ENCODE assay signal across 20 mouse cellular contexts in the genomic region with DNA sequence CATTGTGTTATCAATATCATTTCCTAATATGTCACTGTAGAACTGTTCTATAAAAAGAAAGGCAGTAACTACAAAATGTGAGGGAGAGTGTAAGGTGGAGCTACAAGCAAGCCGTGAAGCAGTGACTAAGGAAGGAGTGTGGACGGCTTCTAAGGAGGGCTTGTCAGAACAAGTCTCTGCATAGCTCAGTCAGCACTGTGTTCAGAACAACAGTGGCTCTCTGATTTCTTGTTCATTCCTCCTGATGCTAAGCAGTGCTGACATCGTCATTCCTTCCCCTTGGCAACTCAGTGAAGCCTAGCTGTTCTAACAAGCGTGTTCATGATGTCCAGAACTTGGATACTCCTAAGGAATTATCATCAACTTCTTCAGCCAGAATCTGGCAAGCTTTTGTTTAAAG. TPM values are rescaled to one million over a fixed set of nuclear protein-coding genes. Genes with fewer than 3 reads are reported as not detected.
DNase-seq lines count a peak whose midpoint lies in the region; ATAC-seq and TF ChIP-seq lines count a peak whose summit lies in the region.
"Had no signal": no experiment of that assay in that cellular context is flagged by ENCODE, and none has a peak within 500 bp of the region (broad histone marks: within the 10 kb centered on the region; RNA-seq: fewer than 3 reads in every experiment).

No protein-coding gene starts in this region.

- H3K9ac ChIP-seq in heart, embryonic 16.5 days (ENCODE audit: low read length): no peak overlapping the region
- no peak overlapping the region for H3K9ac ChIP-seq in ES-E14 (ENCODE audit: insufficient read depth, low read depth, low read length, poor library complexity, severe bottlenecking)
- H3K9ac ChIP-seq: forebrain, embryonic 13.5 days; kidney, embryonic 15.5 days; lung, embryonic 15.5 days had no signal

- no peak for DNase-seq in heart, embryonic 10.5 days (ENCODE audit: low spot score)
- peak; percentile 3 for DNase-seq in ES-E14 (ENCODE audit: low read depth, low spot score)
- peak; percentile 5 for DNase-seq in brain, adult 2 months (ENCODE audit: low read depth, low spot score)
- peak; percentile 86 for DNase-seq in retina, embryonic 14.5 days (ENCODE audit: low spot score)
- no peak for DNase-seq in thymus, postnatal 0 days (ENCODE audit: low spot score)
- DNase-seq: adrenal gland, postnatal 36 days; cerebellum, postnatal 36 days; gastrocnemius, postnatal 10 days; right cerebral cortex, adult 18-20 months had no signal

- no peak overlapping the region for H3K4me2 ChIP-seq in heart, embryonic 16.5 days (ENCODE audit: low read depth, low read length)
- H3K4me2 ChIP-seq: forebrain, embryonic 13.5 days; kidney, embryonic 15.5 days; lung, embryonic 15.5 days had no signal

- H3K4me1 ChIP-seq in heart, embryonic 16.5 days (ENCODE audit: control insufficient read depth, insufficient read depth, low read length): no peaks in the 10 kb centered on the region; the same call in 1 of the 2 replicates
- no peaks in the 10 kb centered on the region for H3K4me1 ChIP-seq in heart, embryonic 10.5 days
- H3K4me1 ChIP-seq in ES-E14 (ENCODE audit: control insufficient read depth in 2 of 2, insufficient read depth in 2 of 2, low read length in 2 of 2, poor library complexity in 1 of 2): no peaks in the 10 kb centered on the region
- H3K4me1 ChIP-seq: forebrain, embryonic 13.5 days; lung, embryonic 15.5 days; megakaryocyte, embryonic 14.5 days had no signal

- H3K27me3 ChIP-seq in heart, embryonic 16.5 days (ENCODE audit: control insufficient read depth, insufficient read depth, low read length): no peaks in the 10 kb centered on the region
- H3K27me3 ChIP-seq in heart, embryonic 10.5 days (ENCODE audit: insufficient read depth, poor library complexity, severe bottlenecking): no peaks in the 10 kb centered on the region
- H3K27me3 ChIP-seq: forebrain, embryonic 13.5 days; kidney, embryonic 15.5 days; lung, embryonic 15.5 days; megakaryocyte, embryonic 14.5 days had no signal

- ATAC-seq in heart, embryonic 16.5 days (replicated peaks; ENCODE audit: extremely low read depth, insufficient read depth, low FRiP score): peak; percentile 77
- ATAC-seq in erythroid progenitor cell, adult 5-6 weeks (replicated peaks; ENCODE audit: low FRiP score, poor library complexity, severe bottlenecking): no peak
- ATAC-seq: forebrain, embryonic 13.5 days had no signal

- no peaks in the 10 kb centered on the region for H3K36me3 ChIP-seq in heart, embryonic 16.5 days (ENCODE audit: control insufficient read depth, insufficient read depth)
- H3K36me3 ChIP-seq in heart, embryonic 10.5 days: no peaks in the 10 kb centered on the region
- no peaks in the 10 kb centered on the region for H3K36me3 ChIP-seq in ES-E14 (ENCODE audit: control insufficient read depth, insufficient read depth, low read length, poor library complexity, severe bottlenecking)
- H3K36me3 ChIP-seq: kidney, embryonic 15.5 days; lung, embryonic 15.5 days had no signal

- H3K4me3 ChIP-seq in heart, embryonic 16.5 days (ENCODE audit: low read length): no peak overlapping the region
- H3K4me3 ChIP-seq in heart, embryonic 10.5 days: no peak overlapping the region
- H3K4me3 ChIP-seq in ES-E14 (ENCODE audit: insufficient read depth in 1 of 2, low read depth in 1 of 2, low read length in 2 of 2, poor library complexity in 1 of 2, severe bottlenecking in 1 of 2): no peak overlapping the region
- H3K4me3 ChIP-seq: forebrain, embryonic 13.5 days; kidney, embryonic 15.5 days; layer of hippocampus, adult 2 months; lung, embryonic 15.5 days; megakaryocyte, embryonic 14.5 days had no signal

- no peak overlapping the region for H3K27ac ChIP-seq in heart, embryonic 16.5 days (ENCODE audit: low read length)
- H3K27ac ChIP-seq in heart, embryonic 10.5 days: no peak overlapping the region
- H3K27ac ChIP-seq in ES-E14 (ENCODE audit: insufficient read depth, low read depth, low read length, poor library complexity, severe bottlenecking): no peak overlapping the region
- H3K27ac ChIP-seq: forebrain, embryonic 13.5 days; kidney, embryonic 15.5 days; layer of hippocampus, adult 2 months; lung, embryonic 15.5 days had no signal

- WGBS in heart, embryonic 16.5 days: 41% methylated on average over 4 of the region's 4 CpGs
- 35% methylated on average over 4 of the region's 4 CpGs for WGBS in heart, embryonic 10.5 days

- in situ Hi-C loops in ES-E14 (cut with MboI; ENCODE audit: low sequenced_read_pairs in 2 of 2, unreplicated experiment in 2 of 2): no loop called here

- H3K9me3 ChIP-seq in heart, embryonic 16.5 days (replicated peaks; ENCODE audit: control insufficient read depth, low read length): no peaks in the 10 kb centered on the region
- no peaks in the 10 kb centered on the region for H3K9me3 ChIP-seq in heart, embryonic 10.5 days
- no peaks in the 10 kb centered on the region for H3K9me3 ChIP-seq in ES-E14 (ENCODE audit: control insufficient read depth, insufficient read depth, low read depth, low read length)
- H3K9me3 ChIP-seq: forebrain, embryonic 13.5 days; kidney, embryonic 15.5 days; lung, embryonic 15.5 days had no signal

TF ChIP-seq in ES-E14, 5 proteins besides CTCF, POLR2A, EP300 and RAD21:
- TF ChIP-seq HCFC1 (IDR thresholded peaks at IDR 0.05; ENCODE audit: borderline replicate concordance, insufficient read depth, low read length): no peak
- no peak for TF ChIP-seq ZNF384 (IDR thresholded peaks at IDR 0.05; ENCODE audit: low read depth, low read length)
- TF ChIP-seq ZC3H11A (IDR thresholded peaks at IDR 0.05; ENCODE audit: borderline replicate concordance, low read depth, low read length): no peak
- no peak for TF ChIP-seq CHD2 (IDR thresholded peaks at IDR 0.05; ENCODE audit: low read depth, low read length)
- TF ChIP-seq MAFK (IDR thresholded peaks at IDR 0.05; ENCODE audit: insufficient read depth, low read depth, low read length): no peak

RNA-seq across cellular contexts. Expression of gene Tmprss11e, which starts 15.0 kb away (rescaled TPM):
- polyA plus RNA-seq in heart, embryonic 16.5 days (2015; fragmentation: Nextera tagmentation; extraction: Ambion mirVana): not detected in 2 replicates
- polyA plus RNA-seq in heart, embryonic 10.5 days (2016; fragmentation: Nextera tagmentation; extraction: Ambion mirVana): not detected in 2 replicates
- total RNA-seq in ES-E14 (2012; rRNA removed): 0.09 TPM in 1 of 2 replicates, not detected in the other
- polyA plus RNA-seq in thymus, postnatal 0 days (2015; fragmentation: Nextera tagmentation; extraction: Ambion mirVana): not detected in 2 replicates
- not detected in 2 replicates for total RNA-seq in erythroid progenitor cell, adult 5-6 weeks (2015; ENCODE audit: low replicate concordance)
- not detected in 2 replicates for total RNA-seq in erythroid progenitor cell, adult 5-6 weeks (2017; ENCODE audit: low replicate concordance)
- total RNA-seq: adrenal gland, postnatal 36 days; gastrocnemius, postnatal 10 days; heart, postnatal 25 days; layer of hippocampus, adult 2 months; liver, adult 2 months had no signal
- polyA plus RNA-seq: forebrain, embryonic 13.5 days; kidney, embryonic 15.5 days; liver, adult 2 months; lung, embryonic 15.5 days; neural tube, embryonic 14.5 days; spleen, adult 2 months had no signal

RNA-seq across cellular contexts. Expression of gene Tmprss11b, which starts 54.4 kb away (rescaled TPM):
- polyA plus RNA-seq in heart, embryonic 16.5 days (2015; fragmentation: Nextera tagmentation; extraction: Ambion mirVana): 0.03 TPM in 1 of 2 replicates, not detected in the other
- not detected in 2 replicates for polyA plus RNA-seq in heart, embryonic 10.5 days (2016; fragmentation: Nextera tagmentation; extraction: Ambion mirVana)
- total RNA-seq in ES-E14 (2012; rRNA removed): 0.09 TPM in 1 of 2 replicates, not detected in the other
- polyA plus RNA-seq in thymus, postnatal 0 days (2015; fragmentation: Nextera tagmentation; extraction: Ambion mirVana): 0.05 and 0.12 TPM in 2 replicates
- total RNA-seq in erythroid progenitor cell, adult 5-6 weeks (2015; ENCODE audit: low replicate concordance): not detected in 2 replicates
- total RNA-seq in erythroid progenitor cell, adult 5-6 weeks (2017; ENCODE audit: low replicate concordance): not detected in 2 replicates
- total RNA-seq: adrenal gland, postnatal 36 days; gastrocnemius, postnatal 10 days; heart, postnatal 25 days; layer of hippocampus, adult 2 months; liver, adult 2 months had no signal
- polyA plus RNA-seq: forebrain, embryonic 13.5 days; kidney, embryonic 15.5 days; liver, adult 2 months; neural tube, embryonic 14.5 days; spleen, adult 2 months had no signal

Comparison
In these comparisons a context has a peak if more than half of its experiments do, and no peak if none do; other contexts are left out.
1. DNase-seq: peak in ES-E14 (single experiment), brain, adult 2 months (single experiment) and retina, embryonic 14.5 days (single experiment); none in heart, embryonic 10.5 days (single experiment) and thymus, postnatal 0 days (single experiment).